Mouse (Mus musculus) cerebellum, adult 18-20 months (tissue): ENCODE measurements around the gene Ppm1h.

Experiments used
- DNase-seq, 2 experiments: peaks; one replicate each; pipeline ENCODE4 v3.0.0; 2021

Ppm1h gene

DNA sequence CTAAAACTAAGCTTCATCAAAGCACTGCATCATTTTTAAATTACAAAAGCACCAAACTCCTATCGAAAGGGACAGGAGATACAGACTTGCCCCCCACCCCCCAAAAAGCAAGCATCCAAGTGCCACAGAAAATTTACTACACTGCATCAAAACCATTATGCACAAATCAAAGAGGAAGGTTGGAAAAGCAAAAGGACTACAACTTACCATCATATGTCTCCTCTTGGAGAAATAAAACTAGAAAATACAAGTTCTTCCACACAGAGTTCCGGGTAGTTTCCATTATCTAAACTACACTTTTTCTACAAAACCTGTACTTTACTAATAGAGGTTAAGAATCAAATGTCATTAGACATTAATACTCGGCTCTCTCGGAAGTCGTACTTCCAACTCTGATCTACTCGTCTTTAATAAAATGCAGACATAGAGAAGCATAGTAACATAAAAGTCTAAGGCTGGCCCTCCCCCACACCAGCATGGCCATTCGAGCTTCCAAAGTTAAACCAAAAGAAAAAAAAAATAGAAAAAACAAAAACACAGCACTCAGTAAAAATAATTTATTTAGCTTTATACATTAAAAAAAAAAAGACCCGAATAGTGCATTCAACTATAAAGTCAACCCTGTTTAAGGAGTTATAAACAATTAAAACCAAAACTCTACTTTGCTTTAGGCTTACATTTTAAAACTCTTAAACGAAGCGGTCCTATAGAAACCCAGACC, 306.1 kb downstream of the Ppm1h start:
- DNase-seq = no peak

- DNase-seq = peak in 1 of 2 experiments; percentile 38
These were observed 306.6 kb downstream of the Ppm1h start for GRCm38 (mm10) chr10:122985252-122985514.

GRCm38 (mm10) chr10:122985515-122986319, 307.2 kb downstream of the Ppm1h start:
- DNase-seq = peak; percentile 76 to 87

- peak; percentile 86 to 90 for DNase-seq
These were observed 308.0 kb downstream of the Ppm1h start for GRCm38 (mm10) chr10:122986320-122987225.

GRCm38 (mm10) chr10:122987671-122988128, 309.1 kb downstream of the Ppm1h start:
- peak; percentile 38 for DNase-seq

DNA sequence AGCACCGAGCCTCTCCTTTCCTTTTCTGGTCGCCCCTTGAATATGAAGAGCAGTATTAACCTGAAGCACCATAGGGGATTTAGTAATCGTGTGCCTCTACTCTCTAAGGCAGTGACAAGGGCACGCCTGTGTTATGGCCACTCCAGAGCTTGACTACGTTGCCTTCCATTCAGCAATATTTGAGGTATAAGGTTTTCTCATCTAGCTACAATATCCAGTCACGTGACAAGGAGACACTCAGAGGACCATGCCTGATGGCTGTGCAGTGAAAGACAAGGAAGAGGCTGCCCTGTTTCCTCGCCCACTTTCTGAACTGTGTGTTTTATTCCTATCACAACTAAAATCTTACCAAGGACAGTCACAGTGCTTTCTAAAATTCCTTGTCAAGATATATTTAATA, 309.8 kb downstream of the Ppm1h start:
- no peak for DNase-seq

DNA sequence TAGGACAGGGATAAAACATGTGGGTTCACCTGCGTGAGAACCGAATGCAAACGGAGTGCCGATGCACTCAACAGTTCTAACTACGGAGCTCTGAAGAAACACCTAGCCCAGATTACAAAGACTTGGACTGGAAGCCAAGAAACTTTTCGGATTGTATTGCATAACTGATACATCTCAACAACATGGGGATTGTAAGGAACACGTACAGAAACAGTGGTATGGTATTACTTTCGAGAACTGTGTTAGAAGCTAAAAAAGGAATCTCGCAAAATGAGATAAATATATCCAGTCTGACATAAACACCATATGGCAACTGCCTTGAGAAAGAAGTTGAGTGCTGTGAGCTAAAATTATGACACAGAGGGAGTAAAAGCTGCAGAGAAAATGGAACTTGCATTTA, 311.4 kb downstream of the Ppm1h start:
- DNase-seq = peak in 1 of 2 experiments; percentile 26

GRCm38 (mm10) chr10:122990606-122991005, 312.0 kb downstream of the Ppm1h start:
- peak; percentile 21 to 35 for DNase-seq

DNA sequence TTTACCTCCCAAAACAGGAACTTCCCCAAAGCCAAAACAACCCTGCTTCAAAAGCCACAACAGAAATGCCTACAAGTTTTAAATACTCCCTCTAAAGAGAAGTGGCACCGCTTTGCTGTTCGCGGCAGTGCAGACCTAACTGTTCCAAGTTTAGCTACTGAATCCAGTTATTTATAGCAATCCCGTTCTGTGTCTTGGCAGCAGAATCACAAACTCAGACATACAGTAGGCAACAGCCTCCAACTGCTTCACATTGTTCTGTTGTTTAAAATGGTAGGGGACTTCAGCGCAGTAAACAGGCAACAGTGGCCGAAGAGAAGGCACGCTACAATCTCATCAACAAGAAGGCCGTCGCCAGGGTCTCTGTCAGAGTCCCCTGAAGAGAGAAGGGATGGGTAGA, 312.5 kb downstream of the Ppm1h start:
- peak; percentile 48 to 58 for DNase-seq

DNA sequence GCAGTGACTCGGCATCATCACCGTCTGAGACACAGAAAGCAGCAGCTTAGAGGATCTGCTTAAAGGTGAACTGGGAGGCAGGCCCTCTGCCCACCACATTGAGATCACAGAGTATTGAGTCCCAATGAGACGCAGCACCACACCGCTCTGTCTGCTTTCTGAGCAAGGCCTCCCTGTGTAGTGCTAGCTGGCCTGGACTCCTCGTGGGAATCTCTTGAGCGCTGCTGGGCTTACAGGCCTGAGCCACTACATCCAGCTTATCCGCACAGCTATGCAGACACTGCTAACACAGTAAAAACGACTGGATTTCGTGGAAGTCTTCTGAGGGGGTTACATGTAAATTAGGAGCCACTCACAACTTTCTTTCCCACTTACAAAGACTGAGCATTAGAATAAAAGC, 313.1 kb downstream of the Ppm1h start:
- DNase-seq = peak; percentile 33 to 43

DNA sequence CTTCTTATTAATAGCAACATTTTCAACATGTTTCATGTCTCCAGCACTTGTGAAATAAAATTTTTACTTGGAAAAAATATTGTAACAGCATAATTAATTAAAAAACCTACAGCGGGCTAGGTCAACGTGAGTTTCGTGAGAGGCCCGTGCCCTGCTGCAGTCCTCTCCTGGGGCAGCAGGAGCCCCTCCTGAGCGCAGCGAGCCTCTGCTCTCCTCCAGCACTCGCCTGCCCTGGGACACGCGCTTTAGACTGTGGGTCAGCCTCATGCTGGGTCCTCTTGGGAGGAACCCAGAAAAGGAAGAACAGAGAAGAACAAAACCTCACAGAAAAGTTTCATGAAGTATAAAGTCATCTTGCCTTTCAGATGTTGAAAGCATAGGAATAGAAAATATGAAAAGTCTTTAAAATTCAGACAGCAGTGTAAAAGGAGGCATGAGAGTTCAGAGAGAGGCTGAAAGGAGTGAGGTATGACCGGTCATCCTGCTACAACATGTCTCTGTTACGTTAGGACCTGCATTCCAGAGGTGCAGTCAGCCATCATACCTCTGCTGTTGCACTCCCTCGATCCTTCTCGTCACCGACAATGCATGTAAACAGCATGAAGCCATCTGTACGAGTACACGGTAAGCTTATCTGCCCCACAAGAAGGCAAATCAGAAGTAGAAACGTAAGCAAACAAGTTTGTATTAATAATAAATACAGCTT, 316.0 kb downstream of the Ppm1h start:
- DNase-seq = no peak
